Mouse (Mus musculus) C2C12 (cell line): ENCODE measurements at regions not wholly inside any gene's neighbourhood (a gene's known extent, or its start where the extent isn't known, plus 50 kb on each side); places are given as distances from the start of the nearest gene placed in this dataset.

Experiments used
- H3K27me3 ChIP-seq: one replicate; pipeline ENCODE4 v1.6.1; 2011; ENCODE audit not compliant: control insufficient read depth, insufficient read depth, insufficient read length
- H3K36me3 ChIP-seq: one replicate; pipeline ENCODE4 v1.6.1; 2011; ENCODE audit not compliant: control insufficient read depth, insufficient read depth
- H3K4me3 ChIP-seq: one replicate; pipeline ENCODE4 v1.5.1; 2011; ENCODE audit warnings: mild to moderate bottlenecking, control low read depth; ENCODE audit not compliant: poor library complexity, insufficient read depth, severe bottlenecking
- H3K79me2 ChIP-seq: one replicate; pipeline ENCODE4 v1.6.1; 2011; ENCODE audit not compliant: control insufficient read depth, insufficient read depth
- H3K79me3 ChIP-seq: one replicate; pipeline ENCODE4 v1.6.1; 2011; ENCODE audit warnings: low read depth, control low read depth
- H3ac ChIP-seq: one replicate; pipeline ENCODE3; 2011; ENCODE audit warnings: low read depth; ENCODE audit not compliant: control insufficient read depth, insufficient read length
- CEBPB ChIP-seq: IDR thresholded peaks from one replicate; pipeline ENCODE4 v1.6.1; 2011; ENCODE audit warnings: low read depth, mild to moderate bottlenecking, control low read depth, moderate library complexity
- CTCF ChIP-seq: IDR thresholded peaks from one replicate; pipeline ENCODE4 v1.5.1; 2011; ENCODE audit not compliant: control insufficient read depth, insufficient read depth, insufficient read length
- FOSL1 ChIP-seq: IDR thresholded peaks from one replicate; pipeline ENCODE4 v1.8.0; 2011; ENCODE audit warnings: mild to moderate bottlenecking, low read length; ENCODE audit not compliant: poor library complexity, insufficient read depth, severe bottlenecking
- MAX ChIP-seq: IDR thresholded peaks from one replicate; pipeline ENCODE4 v1.6.1; 2011; ENCODE audit warnings: mild to moderate bottlenecking, control low read depth
- MYOD1 ChIP-seq: IDR thresholded peaks from one replicate; pipeline ENCODE4 v1.6.1; 2011; ENCODE audit warnings: low read depth; ENCODE audit not compliant: control insufficient read depth, insufficient read length
- MYOG ChIP-seq: IDR thresholded peaks from one replicate; pipeline ENCODE4 v1.6.1; 2011; ENCODE audit not compliant: control insufficient read depth, insufficient read length; ENCODE audit errors: extremely low read depth
- USF1 ChIP-seq: IDR thresholded peaks from one replicate; pipeline ENCODE4 v1.6.1; 2011; ENCODE audit warnings: low read depth, mild to moderate bottlenecking, control low read depth, moderate library complexity

DNA sequence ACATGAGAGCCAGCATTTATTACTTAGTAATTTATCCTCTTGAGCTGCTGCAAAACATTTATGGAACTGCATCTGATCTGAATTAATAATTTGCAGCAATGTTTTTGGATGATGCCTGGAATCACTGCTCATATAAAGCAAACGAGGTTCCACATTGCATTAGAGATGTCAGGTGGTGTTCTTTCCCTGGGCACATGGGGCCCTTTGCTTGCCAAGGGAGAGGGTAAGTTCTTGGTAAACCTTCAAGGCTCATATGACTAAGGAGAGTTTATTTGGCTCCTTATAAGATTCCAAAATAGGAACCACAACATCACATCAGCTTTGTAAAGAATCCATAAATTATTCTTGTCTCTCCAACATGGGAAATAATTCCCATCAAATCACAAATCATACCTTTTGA lies 59.0 kb upstream of the Ugp2 start:
- H3K36me3 ChIP-seq: no peaks in the 10 kb centered on the region
- no peaks in the 10 kb centered on the region for H3K79me3 ChIP-seq
- no peaks in the 10 kb centered on the region for H3K27me3 ChIP-seq
- H3K4me3 ChIP-seq: no peak overlapping the region
- TF ChIP-seq USF1: no peak
- TF ChIP-seq MYOG: no peak
- TF ChIP-seq CEBPB: no peak
- TF ChIP-seq FOSL1: no peak
- TF ChIP-seq CTCF: no peak
- no peak for TF ChIP-seq MYOD1
- TF ChIP-seq MAX: no peak
- H3ac ChIP-seq: no peak overlapping the region
- no peaks in the 10 kb centered on the region for H3K79me2 ChIP-seq

DNA sequence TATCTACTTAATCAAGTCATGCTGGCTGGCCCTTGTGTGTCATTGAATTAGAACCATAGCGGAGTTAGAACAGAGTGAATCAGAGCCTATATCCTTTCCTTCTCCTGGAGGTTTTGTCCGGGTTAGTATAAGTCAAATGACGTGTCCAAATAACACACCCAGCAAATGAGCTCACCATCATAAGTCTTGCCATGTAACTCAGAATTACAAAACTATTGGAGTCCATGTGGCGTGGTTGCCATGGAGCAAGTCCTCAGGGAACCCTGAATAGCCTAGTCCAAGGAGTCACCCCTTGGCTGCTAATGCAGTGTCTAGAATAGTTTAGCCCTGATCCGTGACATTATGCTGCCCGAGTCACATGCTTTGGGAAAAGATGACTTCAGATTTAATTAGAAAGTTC lies 57.7 kb upstream of the Ugp2 start:
- TF ChIP-seq CTCF (no peak), MYOG (no peak), CEBPB (no peak), MAX (no peak), MYOD1 (no peak), USF1 (no peak), FOSL1 (no peak)
- H3K36me3 ChIP-seq: no peaks in the 10 kb centered on the region
- no peak overlapping the region for H3K4me3 ChIP-seq
- H3K79me2 ChIP-seq: no peaks in the 10 kb centered on the region
- H3ac ChIP-seq: no peak overlapping the region
- no peaks in the 10 kb centered on the region for H3K79me3 ChIP-seq
- no peaks in the 10 kb centered on the region for H3K27me3 ChIP-seq

DNA sequence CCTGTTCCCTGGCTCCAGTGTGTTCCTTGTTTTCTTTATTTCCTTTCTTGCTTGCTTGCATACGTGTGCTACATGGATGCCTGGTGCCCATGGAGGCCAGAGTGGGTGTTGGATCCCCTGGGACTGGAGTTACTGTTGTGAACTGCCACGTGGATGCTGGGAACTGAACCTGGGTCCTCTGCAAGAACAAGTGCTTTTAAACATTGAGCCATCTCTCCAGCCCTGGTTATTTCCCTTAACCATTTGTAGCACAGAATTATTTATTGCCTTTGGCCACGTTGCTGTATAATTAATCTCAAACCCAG lies 57.0 kb upstream of the Ugp2 start:
- TF ChIP-seq FOSL1: no peak
- TF ChIP-seq MYOD1: no peak
- TF ChIP-seq MYOG: no peak
- no peak for TF ChIP-seq USF1
- TF ChIP-seq CTCF: no peak
- TF ChIP-seq CEBPB: no peak
- TF ChIP-seq MAX: no peak
- H3K79me3 ChIP-seq: no peaks in the 10 kb centered on the region
- H3K79me2 ChIP-seq: no peaks in the 10 kb centered on the region
- no peak overlapping the region for H3K4me3 ChIP-seq
- no peaks in the 10 kb centered on the region for H3K36me3 ChIP-seq
- H3ac ChIP-seq: no peak overlapping the region
- H3K27me3 ChIP-seq: no peaks in the 10 kb centered on the region

DNA sequence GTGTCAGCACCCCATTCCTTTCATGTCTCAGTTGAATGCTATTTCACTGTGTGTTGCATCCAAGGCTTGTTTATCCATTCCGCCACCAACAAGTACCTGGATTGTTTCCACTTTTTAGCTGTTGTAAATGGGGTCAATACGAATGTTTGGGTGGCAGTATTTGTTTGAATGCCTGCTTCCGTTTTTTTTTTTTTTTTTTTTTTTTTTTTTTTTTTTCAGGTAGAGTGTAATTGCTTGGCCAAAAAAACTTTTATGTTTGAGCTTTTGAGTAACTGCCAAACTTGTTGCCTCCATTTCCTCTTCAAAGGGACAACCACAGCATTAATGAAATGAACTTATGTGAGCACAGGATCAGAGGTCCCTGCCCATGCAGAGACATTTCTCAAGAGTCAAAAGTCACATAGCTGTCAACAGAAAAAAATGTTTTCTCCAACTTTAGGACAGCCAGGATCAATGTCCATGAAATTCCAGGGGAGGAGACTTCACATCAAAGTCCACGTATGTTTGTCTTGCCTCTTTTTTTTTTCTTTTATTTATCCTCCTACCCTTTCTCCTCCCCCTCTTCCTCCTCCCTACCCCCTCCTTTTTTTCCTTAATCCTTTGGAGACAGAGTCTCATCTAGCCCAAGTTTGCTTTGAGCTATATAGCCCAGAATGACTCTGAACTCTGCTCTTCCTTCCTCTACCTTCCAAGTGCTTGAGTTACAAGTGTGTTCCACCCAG lies 56.5 kb upstream of the Ugp2 start:
- no peak overlapping the region for H3K4me3 ChIP-seq
- H3K27me3 ChIP-seq: no peaks in the 10 kb centered on the region
- H3K79me2 ChIP-seq: no peaks in the 10 kb centered on the region
- no peak for TF ChIP-seq CTCF
- TF ChIP-seq MAX: no peak
- no peak for TF ChIP-seq CEBPB
- no peak for TF ChIP-seq MYOG
- TF ChIP-seq MYOD1: no peak
- no peak for TF ChIP-seq USF1
- no peak for TF ChIP-seq FOSL1
- no peak overlapping the region for H3ac ChIP-seq
- no peaks in the 10 kb centered on the region for H3K36me3 ChIP-seq
- H3K79me3 ChIP-seq: no peaks in the 10 kb centered on the region

DNA sequence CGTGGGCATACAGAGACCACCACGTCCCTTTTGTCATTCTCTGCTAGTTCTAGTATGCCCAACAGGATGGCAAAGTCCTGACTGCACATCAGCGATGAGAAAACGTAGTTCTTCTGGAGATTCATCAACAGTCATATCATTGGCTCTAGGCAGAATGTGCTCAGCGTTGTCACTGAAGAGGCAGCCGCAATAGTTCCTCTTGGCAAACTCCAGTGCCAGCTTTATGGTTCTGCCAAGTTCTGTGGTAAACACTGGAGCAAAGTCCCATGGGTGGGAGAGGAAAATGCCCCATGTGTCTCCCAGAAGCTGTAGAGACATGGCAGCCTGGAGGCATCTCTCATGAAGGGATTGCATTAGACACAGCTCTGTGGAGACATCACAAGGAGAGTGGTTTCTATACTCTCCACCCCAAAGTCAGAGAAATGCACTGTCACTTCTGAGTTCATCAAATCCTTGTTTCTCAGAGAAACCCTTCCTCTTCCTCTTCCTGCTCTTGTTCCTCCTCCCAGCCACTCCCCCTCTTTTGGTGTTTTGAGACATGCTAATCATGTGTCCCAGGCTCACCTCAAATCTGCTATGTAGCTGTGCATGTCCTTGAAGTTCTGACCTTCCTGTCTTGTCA lies 54.6 kb upstream of the Ugp2 start:
- Histone ChIP-seq H3K79me2 (no peaks in the 10 kb centered on the region), H3K36me3 (no peaks in the 10 kb centered on the region), H3ac (no peak overlapping the region), H3K4me3 (no peak overlapping the region), H3K79me3 (no peaks in the 10 kb centered on the region), H3K27me3 (no peaks in the 10 kb centered on the region)
- TF ChIP-seq USF1: no peak

DNA sequence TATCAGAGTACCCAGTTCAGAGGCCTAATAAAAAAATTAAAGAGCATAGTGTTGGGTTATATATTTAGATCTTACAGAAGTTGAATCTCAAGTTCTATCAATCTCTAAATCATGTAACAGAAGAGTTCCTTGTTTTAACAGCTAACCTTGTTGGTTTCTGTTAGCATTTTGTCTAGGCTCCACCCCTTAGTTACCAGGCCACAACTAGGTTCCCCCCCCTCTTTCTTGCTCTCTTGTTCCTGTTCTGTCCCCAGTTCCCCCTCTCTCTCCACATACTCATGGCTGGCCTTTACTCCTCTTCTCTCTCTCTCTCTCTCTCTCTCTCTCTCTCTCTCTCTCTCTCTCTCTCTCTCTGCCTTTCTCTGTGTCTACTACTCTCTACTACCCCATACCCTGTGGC lies 53.3 kb upstream of the Ugp2 start:
- Histone ChIP-seq H3ac (no peak overlapping the region), H3K79me2 (no peaks in the 10 kb centered on the region), H3K79me3 (no peaks in the 10 kb centered on the region), H3K36me3 (no peaks in the 10 kb centered on the region), H3K4me3 (no peak overlapping the region), H3K27me3 (no peaks in the 10 kb centered on the region)
- no peak for TF ChIP-seq USF1
- TF ChIP-seq CTCF: no peak
- no peak for TF ChIP-seq MYOG
- TF ChIP-seq CEBPB: no peak
- TF ChIP-seq MYOD1: no peak
- TF ChIP-seq FOSL1: no peak
- TF ChIP-seq MAX: no peak
